Mouse (Mus musculus) CH12.LX (cell line): Measurements from ENCODE around the gene Apopt1. TPM values are rescaled to one million over a fixed set of nuclear protein-coding genes. Genes with fewer than 3 reads are reported as not detected.

ENCODE experiments used
- DNase-seq: peaks from one replicate; pipeline ENCODE4 v3.0.0-alpha.2; 2013; ENCODE audit errors: extremely low read depth
- H3K27ac ChIP-seq: 2 replicates; pipeline ENCODE4 v1.5.1; 2012; ENCODE audit warnings: low read depth, mild to moderate bottlenecking, control low read depth, moderate library complexity; ENCODE audit not compliant: insufficient read depth
- H3K27me3 ChIP-seq: replicated peaks from 2 replicates; pipeline ENCODE3; 2012; ENCODE audit warnings: inconsistent platforms
- H3K36me3 ChIP-seq, 2 experiments: replicated peaks in 1 of 2; 2 replicates each; pipeline versions ENCODE3 to v1.6.1; 2012; ENCODE audit warnings: inconsistent platforms in 1 of 2, low read length in 1 of 2, mild to moderate bottlenecking in 1 of 2, mixed read lengths in 1 of 2, moderate library complexity in 1 of 2; ENCODE audit not compliant: control insufficient read depth in 1 of 2, insufficient read depth in 1 of 2
- H3K4me1 ChIP-seq, 2 experiments: 2 replicates each; pipeline ENCODE4 v1.6.1; 2012; ENCODE audit warnings: inconsistent platforms in 1 of 2, moderate library complexity in 1 of 2; ENCODE audit not compliant: insufficient read depth in 2 of 2, control insufficient read depth in 1 of 2
- H3K4me2 ChIP-seq: 2 replicates; pipeline ENCODE4 v1.6.1; 2012; ENCODE audit warnings: low read depth, mild to moderate bottlenecking, control low read depth; ENCODE audit not compliant: poor library complexity, insufficient read depth, severe bottlenecking
- H3K4me3 ChIP-seq, 3 experiments: fragments of 150-350 bp in 1 of 3; sonication (generic) in 1 of 3; replicated peaks in 1 of 3; 2 replicates each; pipeline versions ENCODE3 to v1.5.1; 2011 to 2012; ENCODE audit warnings: low read depth in 2 of 3, low read length in 2 of 3, mild to moderate bottlenecking in 2 of 3, moderate library complexity in 2 of 3, control low read depth in 1 of 3, improper control_type of control experiment in 1 of 3, inconsistent platforms in 1 of 3, mixed read lengths in 1 of 3; ENCODE audit not compliant: poor library complexity in 1 of 3
- H3K79me2 ChIP-seq: replicated peaks from 2 replicates; pipeline ENCODE4 v1.6.1; 2012; ENCODE audit warnings: mild to moderate bottlenecking, moderate library complexity; ENCODE audit not compliant: control insufficient read depth, poor library complexity, insufficient read depth, severe bottlenecking; ENCODE audit errors: extremely low read depth
- H3K9ac ChIP-seq: 2 replicates; pipeline ENCODE4 v1.6.1; 2012; ENCODE audit warnings: low read depth, mild to moderate bottlenecking, control low read depth, moderate library complexity; ENCODE audit not compliant: insufficient read depth
- H3K9me3 ChIP-seq: replicated peaks from 2 replicates; pipeline ENCODE3; 2012; ENCODE audit warnings: low read length, inconsistent platforms, mixed read lengths
- CHD1 ChIP-seq: IDR thresholded peaks from 2 replicates; pipeline ENCODE4 v1.6.1; 2012; ENCODE audit warnings: low read depth, low read length, improper control_type of control experiment, inconsistent platforms
- ELF1 ChIP-seq: IDR thresholded peaks from 2 replicates; pipeline ENCODE4 v1.6.1; 2014; ENCODE audit warnings: low read depth, mild to moderate bottlenecking, inconsistent platforms, low read length, improper control_type of control experiment
- JUN ChIP-seq: IDR thresholded peaks from 2 replicates; pipeline ENCODE4 v1.6.1; 2011; ENCODE audit warnings: low read depth, mild to moderate bottlenecking, low read length, improper control_type of control experiment, moderate library complexity; ENCODE audit not compliant: insufficient read depth
- MAFK ChIP-seq: IDR thresholded peaks from 2 replicates; pipeline ENCODE4 v1.6.1; 2011; ENCODE audit warnings: low read length, improper control_type of control experiment; ENCODE audit not compliant: insufficient replicate concordance
- MAX ChIP-seq: IDR thresholded peaks from 2 replicates; pipeline ENCODE4 v1.6.1; 2011; ENCODE audit warnings: low read length, improper control_type of control experiment
- MEF2A ChIP-seq: IDR thresholded peaks from 2 replicates; pipeline ENCODE4 v1.6.1; 2014; ENCODE audit warnings: low read depth, mild to moderate bottlenecking, inconsistent platforms, low read length, improper control_type of control experiment, borderline replicate concordance
- MXI1 ChIP-seq: IDR thresholded peaks from 2 replicates; pipeline ENCODE4 v1.6.1; 2011; ENCODE audit warnings: mild to moderate bottlenecking, low read depth, low read length, improper control_type of control experiment
- MYC ChIP-seq: IDR thresholded peaks from 2 replicates; pipeline ENCODE4 v1.6.1; 2011; ENCODE audit warnings: low read depth, mild to moderate bottlenecking, improper control_type of control experiment, low read length
- NRF1 ChIP-seq: IDR thresholded peaks from 2 replicates; pipeline ENCODE4 v1.6.1; 2014; ENCODE audit warnings: low read depth, mild to moderate bottlenecking, inconsistent platforms, low read length, improper control_type of control experiment, moderate library complexity
- PAX5 ChIP-seq: IDR thresholded peaks from 2 replicates; pipeline ENCODE4 v1.6.1; 2012; ENCODE audit warnings: low read length, inconsistent platforms, mixed read lengths
- POLR2AphosphoS2 ChIP-seq: IDR thresholded peaks from 2 replicates; pipeline ENCODE4 v1.6.1; 2011; ENCODE audit warnings: low read depth, low read length, improper control_type of control experiment
- RCOR1 ChIP-seq: conservative IDR thresholded peaks from 2 replicates; pipeline ENCODE4 v1.6.1; 2012; ENCODE audit warnings: low read depth, mild to moderate bottlenecking, inconsistent platforms, low read length, improper control_type of control experiment
- ZKSCAN1 ChIP-seq: IDR thresholded peaks from 2 replicates; pipeline ENCODE4 v1.6.1; 2012; ENCODE audit warnings: low read depth, inconsistent platforms, low read length, improper control_type of control experiment, borderline replicate concordance
- ZNF384 ChIP-seq: IDR thresholded peaks from 2 replicates; pipeline ENCODE4 v1.6.1; 2012; ENCODE audit warnings: low read depth, low read length, improper control_type of control experiment, inconsistent platforms
- dilution Hi-C: fragments of 300-500 bp; cut with MboI; formaldehyde crosslinking; loops from 2 replicates; pipeline ENCODE4 v1.14.3; 2020; ENCODE audit warnings: low sequenced_read_pairs; ENCODE audit not compliant: extremely low pct_unique_long_range_greater_than_20kb, extremely low pct_ligation_motif_present
- in situ Hi-C: fragments of 300-500 bp; cut with MboI; formaldehyde crosslinking; loops from 3 replicates; pipeline ENCODE4 v1.14.3; 2019; ENCODE audit warnings: low sequenced_read_pairs, low pct_ligation_motif_present, low pct_unique_long_range_greater_than_20kb, mixed read lengths
- polyA plus RNA-seq: library from polyadenylated mRNA; unstranded; fragments of >175 nt; gene quantifications from 2 replicates; pipeline ENCODE4 v1.2.1, GENCODE M21; 2012; ENCODE audit warnings: low read depth; ENCODE audit not compliant: insufficient read length
- total RNA-seq, 2 experiments: library from RNA; depleted of rRNA; stranded (reverse); fragments of 300-350 nt in 1 of 2; fragments of >200 nt in 1 of 2; gene quantifications; 2 replicates each; pipeline ENCODE4 v1.2.3; 2012 to 2014

The Apopt1 gene
- total and polyA plus RNA-seq, 3 experiments: 36.0 to 49.1 (median 43.6) TPM

DNA sequence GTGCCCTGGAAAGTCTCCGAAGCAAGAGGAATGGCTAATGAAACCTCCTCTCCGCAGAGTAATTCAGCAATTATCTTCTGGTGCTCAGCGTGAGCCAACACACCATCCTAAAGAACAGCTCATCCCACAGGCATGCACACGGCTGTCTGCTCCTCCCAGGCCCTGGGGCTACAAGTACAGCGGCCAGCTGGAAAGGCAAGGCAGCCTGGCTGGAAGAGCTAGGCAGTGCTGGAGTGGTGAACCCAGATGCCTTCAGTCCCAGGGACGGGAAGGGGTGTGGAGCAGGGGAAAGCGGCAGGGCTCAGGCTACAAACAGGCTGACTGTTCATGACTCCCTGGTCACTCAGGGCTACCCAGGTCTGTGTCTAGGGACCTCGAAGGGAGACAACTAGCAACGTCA, 8.5 kb upstream of the Apopt1 start:
- no peaks in the 10 kb centered on the region for H3K27me3 ChIP-seq
- DNase-seq: no peak
- no peak overlapping the region for H3K4me3 ChIP-seq
- H3K9me3 ChIP-seq: no peaks in the 10 kb centered on the region
- H3K4me1 ChIP-seq: peaks cover 3 to 26% of the 10 kb centered on the region in 2 experiments
- H3K9ac ChIP-seq: no peak overlapping the region
- no peak overlapping the region for H3K4me2 ChIP-seq
- no peak for TF ChIP-seq CHD1
- no peak for TF ChIP-seq ZNF384
- TF ChIP-seq NRF1: no peak
- TF ChIP-seq ZKSCAN1: no peak
- no peak for TF ChIP-seq RCOR1
- TF ChIP-seq MYC: no peak
- no peak for TF ChIP-seq MAFK
- TF ChIP-seq POLR2AphosphoS2: no peak
- TF ChIP-seq MXI1: no peak
- peaks cover 4 to 28% of the 10 kb centered on the region in 2 experiments for H3K36me3 ChIP-seq
- dilution Hi-C loops: no loop called here
- no peaks in the 10 kb centered on the region for H3K79me2 ChIP-seq
- in situ Hi-C loops: no loop called here
- H3K27ac ChIP-seq: no peak overlapping the region

DNA sequence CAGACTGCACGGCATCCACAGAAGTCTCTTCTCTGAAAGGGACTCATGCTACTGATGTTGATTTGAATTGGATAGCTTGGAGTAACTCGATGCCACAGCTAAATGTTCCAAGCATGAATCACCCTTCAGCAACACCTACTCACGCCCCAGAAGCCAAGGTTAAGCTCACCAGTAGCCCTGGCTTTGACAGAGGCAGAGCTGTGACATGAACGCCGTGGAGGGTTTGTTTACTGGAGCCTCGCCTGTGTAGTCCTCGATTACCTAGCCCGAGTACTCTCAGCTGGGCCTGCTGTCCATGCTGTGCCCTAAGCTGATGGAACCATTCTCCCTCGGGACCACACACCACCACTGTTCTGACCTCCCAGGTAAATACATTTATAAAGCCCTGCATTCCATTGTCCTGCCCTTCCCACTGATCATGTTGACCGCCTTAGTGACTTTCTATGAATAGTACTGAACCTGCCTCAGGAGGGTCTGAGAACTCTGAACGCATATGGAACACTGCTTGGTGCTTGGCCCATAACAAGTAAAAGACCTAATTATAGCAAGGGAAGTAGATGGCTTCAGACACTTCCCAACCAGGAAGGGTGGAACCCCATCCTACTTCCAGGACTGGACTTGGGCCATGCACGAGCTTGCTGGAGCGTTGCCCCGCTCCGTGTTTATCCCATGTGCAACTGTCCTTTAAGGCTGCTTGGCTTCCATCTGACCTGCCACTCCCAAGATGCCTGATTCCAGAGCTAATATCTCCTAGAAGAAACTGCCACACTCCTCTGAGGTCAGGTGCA, 7.7 kb upstream of the Apopt1 start:
- dilution Hi-C loops: no loop called here
- no peak for DNase-seq
- in situ Hi-C loops: no loop called here
- no peak for TF ChIP-seq JUN
- no peak for TF ChIP-seq MAX
- TF ChIP-seq ELF1: no peak
- no peak for TF ChIP-seq PAX5
- TF ChIP-seq POLR2AphosphoS2: no peak
- no peak for TF ChIP-seq ZNF384
- TF ChIP-seq MEF2A: no peak
- no peak for TF ChIP-seq ZKSCAN1
- Histone ChIP-seq H3K27me3 (no peaks in the 10 kb centered on the region), H3K4me1 (peaks cover 0 to 23% of the 10 kb centered on the region in 2 experiments; a peak in 3 of 4 replicates), H3K36me3 (peaks cover 9 to 36% of the 10 kb centered on the region in 2 experiments), H3K4me3 (no peak overlapping the region), H3K79me2 (no peaks in the 10 kb centered on the region), H3K9me3 (no peaks in the 10 kb centered on the region), H3K4me2 (no peak overlapping the region), H3K27ac (no peak overlapping the region), H3K9ac (no peak overlapping the region)
